Mouse (Mus musculus) embryonic fibroblast, embryonic 13.5 days (primary cell): Measurements from ENCODE around the gene 6330409D20Rik.

Source experiments
- CTCF ChIP-seq: IDR thresholded peaks from 2 replicates; pipeline ENCODE4 v1.5.1; 2011; ENCODE audit warnings: mild to moderate bottlenecking, control low read depth, low read length, moderate library complexity, borderline replicate concordance; ENCODE audit not compliant: insufficient read depth
- POLR2A ChIP-seq: IDR thresholded peaks from 2 replicates; pipeline ENCODE4 v1.6.1; 2011; ENCODE audit warnings: low read depth, mild to moderate bottlenecking, control low read depth, low read length, moderate library complexity

DNA sequence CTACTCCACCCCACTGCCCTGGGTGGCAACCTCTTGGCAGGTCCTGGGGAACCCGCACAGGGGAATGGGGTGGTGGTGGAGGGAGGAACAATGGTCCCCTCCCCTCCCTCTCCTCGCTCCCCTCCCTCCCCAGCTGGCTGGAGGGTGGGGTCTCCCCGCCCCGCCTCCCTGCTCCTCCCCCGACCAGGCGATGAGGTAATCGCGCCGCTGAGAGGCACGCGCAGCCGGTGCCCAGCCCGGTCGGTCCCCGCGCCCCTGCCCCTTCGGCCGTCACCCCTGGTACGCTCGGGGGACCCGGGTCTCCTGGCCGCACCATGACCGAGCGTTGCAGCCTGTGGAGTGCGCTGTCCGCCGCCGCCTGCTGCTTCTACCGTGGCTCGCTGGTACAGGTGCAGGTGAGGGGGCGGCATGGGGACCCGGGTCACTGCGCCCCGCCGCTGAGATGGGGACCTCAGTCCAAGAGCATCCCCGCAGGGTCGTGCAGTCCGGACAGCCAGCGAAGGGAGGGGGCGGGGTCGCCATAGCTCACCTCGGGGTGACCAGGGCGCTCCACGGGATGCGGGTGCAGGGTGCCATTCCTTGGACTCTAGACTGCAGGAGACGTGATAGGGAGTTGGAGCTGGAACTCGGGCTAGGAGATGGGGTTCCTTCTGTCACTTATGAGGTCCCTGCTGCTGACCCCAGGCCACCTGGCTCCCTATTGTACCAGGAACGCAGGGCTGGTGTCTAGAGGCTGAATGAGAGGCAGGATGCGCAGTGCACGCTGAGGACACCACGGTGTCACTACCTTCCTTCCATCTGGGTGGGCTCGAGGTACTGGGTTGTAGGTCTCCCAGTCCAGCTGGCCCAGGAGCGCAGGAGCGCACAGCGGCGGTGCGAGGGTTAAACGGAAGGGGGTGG lies 707 bp upstream of the 6330409D20Rik start:
- TF ChIP-seq CTCF, result no peak
- TF ChIP-seq POLR2A, result no peak
